Mouse (Mus musculus): ENCODE data around the gene Cfd.
A peak's percentile ranks its signal among the peaks of the same experiment; 100 is the strongest.

The Cfd gene

GRCm38 (mm10) chr10:79934272-79934721, 43.6 kb downstream of the Cfd start:
- peak; percentile 78 for DNase-seq

DNA sequence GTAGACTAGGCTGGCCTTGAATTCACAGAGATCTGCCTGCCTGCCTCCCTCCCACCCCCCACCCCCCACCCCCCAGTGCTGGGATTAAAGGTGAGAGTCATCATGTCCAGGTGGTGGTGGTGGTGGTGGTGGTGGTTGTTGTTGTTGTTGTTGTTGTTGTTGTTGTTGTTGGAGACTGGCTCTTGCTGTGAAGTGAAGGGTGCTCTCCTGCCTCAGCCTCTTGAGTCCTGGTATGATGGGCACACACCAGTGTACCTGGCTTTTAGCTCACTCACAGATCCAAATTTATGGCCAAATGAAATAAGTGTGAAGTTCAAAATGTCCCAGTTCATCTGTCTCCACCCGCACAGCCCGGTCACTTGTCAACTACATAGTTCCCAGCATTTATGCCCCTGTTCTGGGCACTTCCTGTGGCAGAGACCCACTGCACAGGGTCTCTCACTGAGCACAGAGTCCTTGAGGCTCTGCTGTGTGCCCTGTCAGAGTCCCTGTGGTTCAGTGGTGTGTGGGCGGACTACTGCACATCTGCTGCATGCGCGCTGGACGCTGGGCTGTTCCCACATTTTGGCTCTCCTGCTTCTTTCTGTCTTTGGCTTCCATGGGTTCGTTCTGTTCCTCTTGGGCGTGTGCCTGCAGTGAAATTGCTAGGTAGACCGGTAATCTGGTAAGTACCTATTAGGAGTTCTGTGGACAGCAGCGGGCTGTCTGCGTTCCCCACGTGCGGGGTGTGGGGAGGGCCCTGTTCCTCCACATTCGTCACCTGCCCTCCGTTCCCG, 44.3 kb downstream of the Cfd start:
- no peak for DNase-seq

GRCm38 (mm10) chr10:79936284-79936910, 45.7 kb downstream of the Cfd start:
- DNase-seq: no peak

- DNase-seq: peak; percentile 73
These were observed 46.3 kb downstream of the Cfd start for GRCm38 (mm10) chr10:79936911-79937441.

DNA sequence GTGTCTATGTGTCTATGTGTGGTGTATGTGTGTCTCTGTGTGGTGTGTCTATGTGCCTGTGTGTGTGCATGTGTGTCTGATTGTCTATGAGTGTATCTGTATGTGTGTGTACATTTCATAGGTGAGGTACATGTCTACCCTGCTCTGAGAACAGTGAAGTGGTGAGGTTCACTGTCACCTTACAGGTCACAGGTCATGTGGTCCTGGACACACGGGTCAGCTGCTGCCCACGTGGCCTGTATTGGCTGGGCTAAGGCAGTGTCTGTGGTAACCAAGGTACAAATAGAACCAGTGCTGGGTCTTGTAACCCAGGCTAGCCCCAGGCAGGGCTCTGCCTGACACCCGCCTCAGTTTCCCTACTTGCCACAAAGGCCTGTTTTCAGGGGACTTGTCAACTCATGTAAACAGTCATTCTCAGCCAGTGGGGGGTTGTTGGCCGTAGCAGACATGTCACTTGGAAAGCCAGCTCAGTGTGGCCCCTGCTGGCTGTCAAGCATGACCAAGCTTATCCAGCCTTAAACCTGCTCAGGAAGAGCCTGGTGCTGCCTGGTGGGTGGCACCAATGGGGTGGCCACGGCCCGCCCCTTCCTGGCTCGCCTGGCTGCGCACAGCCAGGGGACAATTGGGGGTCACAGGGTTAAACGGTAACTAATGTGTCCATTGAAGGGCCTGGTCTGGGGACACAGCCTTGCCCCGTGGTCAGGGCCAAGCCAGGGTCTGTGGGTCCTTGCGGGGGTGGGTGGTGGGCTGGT, 47.3 kb downstream of the Cfd start:
- no peak for DNase-seq

DNA sequence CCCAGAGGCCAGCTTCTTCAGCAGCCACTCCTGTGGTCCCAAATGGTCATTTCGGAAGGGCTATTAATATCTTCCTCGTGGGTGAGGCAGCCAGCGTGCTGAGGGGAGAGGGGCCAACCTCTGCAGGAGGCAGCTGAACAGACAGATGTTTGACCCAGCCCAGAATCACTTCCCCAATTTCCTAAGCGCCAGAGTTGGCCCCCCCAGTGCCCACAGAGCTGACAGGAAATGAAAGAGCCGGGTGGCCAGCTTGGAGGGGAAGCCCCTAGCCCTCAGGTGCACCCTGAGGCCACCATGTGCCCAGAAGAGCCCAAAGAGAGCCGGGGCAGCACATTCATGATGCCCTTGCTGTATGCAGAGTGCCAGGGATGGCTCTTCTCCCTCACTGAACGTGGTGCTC, 50.1 kb downstream of the Cfd start:
- DNase-seq: no peak

Measured in cerebellum, adult 11-12 months (tissue).